Mouse (Mus musculus) intestine, embryonic 14.5 days (tissue): ENCODE results near the gene Tbca. TPM values are rescaled to one million over a fixed set of nuclear protein-coding genes. Genes with fewer than 3 reads are reported as not detected.
A peak's percentile ranks its signal among the peaks of the same experiment; 100 is the strongest.

Source experiments
- ATAC-seq: fragments of 200-750 bp; cut with Nextera tagmentation; replicated peaks from 2 replicates; pipeline ENCODE4 v1.8.0; 2017; ENCODE audit warnings: low read depth, moderate number of reproducible peaks, moderate TSS enrichment, moderate library complexity; ENCODE audit not compliant: low FRiP score, low TSS enrichment
- DNase-seq: peaks from one replicate; pipeline ENCODE4 v3.0.0-alpha.2; 2018; ENCODE audit warnings: low spot score
- H3K27ac ChIP-seq: fragments of 300-500 bp; sonication (generic); 2 replicates; pipeline ENCODE4 v1.5.1; 2014; ENCODE audit warnings: low read depth, mild to moderate bottlenecking, control low read depth
- H3K27me3 ChIP-seq: fragments of 300-500 bp; sonication (generic); replicated peaks from 2 replicates; pipeline ENCODE4 v1.6.1; 2014; ENCODE audit warnings: low read length, control low read depth; ENCODE audit not compliant: control insufficient read depth, insufficient read depth
- H3K36me3 ChIP-seq: fragments of 300-500 bp; sonication (generic); 2 replicates; pipeline ENCODE4 v1.6.1; 2014; ENCODE audit warnings: low read length, control low read depth; ENCODE audit not compliant: control insufficient read depth, insufficient read depth
- H3K4me1 ChIP-seq: fragments of 300-500 bp; sonication (generic); replicated peaks from 2 replicates; pipeline ENCODE4 v1.6.1; 2014; ENCODE audit warnings: low read length, control low read depth, mixed read lengths; ENCODE audit not compliant: control insufficient read depth, insufficient read depth
- H3K4me2 ChIP-seq: fragments of 300-500 bp; sonication (generic); 2 replicates; pipeline ENCODE4 v1.6.1; 2014; ENCODE audit warnings: low read length
- H3K4me3 ChIP-seq: fragments of 300-500 bp; sonication (generic); 2 replicates; pipeline ENCODE4 v1.5.1; 2014; ENCODE audit warnings: low read depth, low read length, control low read depth, mixed read lengths
- H3K9ac ChIP-seq: fragments of 300-500 bp; sonication (generic); 2 replicates; pipeline ENCODE4 v1.6.1; 2014; ENCODE audit warnings: mild to moderate bottlenecking, low read length
- H3K9me3 ChIP-seq: fragments of 300-500 bp; sonication (generic); 2 replicates; pipeline ENCODE4 v1.6.1; 2016; ENCODE audit warnings: low read length, control low read depth; ENCODE audit not compliant: control insufficient read depth
- WGBS: fragments of 180-500 bp; shearing (Covaris S2); extraction: QIAGEN DNeasy Blood & Tissue Kit; methylation state at CpG from one replicate; pipeline ENCODE4 v1.1.7; 2014; 5-methylcytosine and 5-hydroxymethylcytosine counted together
- polyA plus RNA-seq: library from polyadenylated mRNA; unstranded; fragments of >200 nt; fragmentation: Nextera tagmentation; extraction: Ambion mirVana; gene quantifications from 2 replicates; pipeline ENCODE4 v1.2.1, GENCODE M21; 2014

The Tbca gene
- polyA plus RNA-seq, 1 experiment from 2014 or later: 245 TPM

GRCm38 (mm10) chr13:94872439-94872838, 83.7 kb downstream of the Tbca start:
- Histone ChIP-seq H3K27me3 (peaks cover 100% of the 10 kb centered on the region), H3K36me3 (no peaks in the 10 kb centered on the region), H3K4me2 (no peak overlapping the region), H3K27ac (no peak overlapping the region), H3K4me1 (no peaks in the 10 kb centered on the region; the same call in 1 of the 2 replicates), H3K9ac (no peak overlapping the region), H3K9me3 (no peaks in the 10 kb centered on the region), H3K4me3 (no peak overlapping the region)
- WGBS: under 1% methylated on average over 19 of the region's 19 CpGs
- no peak for DNase-seq
- no peak for ATAC-seq

- Histone ChIP-seq H3K9me3 (no peaks in the 10 kb centered on the region), H3K36me3 (no peaks in the 10 kb centered on the region), H3K4me3 (no peak overlapping the region), H3K9ac (no peak overlapping the region), H3K4me2 (no peak overlapping the region), H3K27ac (no peak overlapping the region), H3K27me3 (peaks cover 100% of the 10 kb centered on the region), H3K4me1 (no peaks in the 10 kb centered on the region; the same call in 1 of the 2 replicates)
- WGBS: 1% methylated on average over 54 of the region's 54 CpGs
- ATAC-seq: no peak
- peak; percentile 75 for DNase-seq
These were observed 84.7 kb downstream of the Tbca start for GRCm38 (mm10) chr13:94873111-94874038.

GRCm38 (mm10) chr13:94874039-94874425, 85.3 kb downstream of the Tbca start:
- Histone ChIP-seq H3K4me1 (no peaks in the 10 kb centered on the region), H3K9me3 (no peaks in the 10 kb centered on the region), H3K27ac (no peak overlapping the region), H3K9ac (no peak overlapping the region), H3K4me2 (no peak overlapping the region), H3K27me3 (peaks cover 95% of the 10 kb centered on the region), H3K36me3 (no peaks in the 10 kb centered on the region), H3K4me3 (no peak overlapping the region)
- 3% methylated on average over 8 of the region's 8 CpGs for WGBS
- ATAC-seq: no peak
- no peak for DNase-seq

GRCm38 (mm10) chr13:94874656-94875395, 86.1 kb downstream of the Tbca start:
- ATAC-seq: no peak
- Histone ChIP-seq H3K4me3 (no peak overlapping the region), H3K4me1 (no peaks in the 10 kb centered on the region), H3K27me3 (peaks cover 92% of the 10 kb centered on the region), H3K36me3 (no peaks in the 10 kb centered on the region), H3K9ac (no peak overlapping the region), H3K4me2 (no peak overlapping the region), H3K27ac (no peak overlapping the region), H3K9me3 (no peaks in the 10 kb centered on the region)
- DNase-seq: no peak
- 2% methylated on average over 23 of the region's 23 CpGs for WGBS

GRCm38 (mm10) chr13:94875396-94875880, 86.7 kb downstream of the Tbca start, which contains the start of gene Otp:
TSS of gene Otp (plus strand) at chr13:94875602.
- Histone ChIP-seq H3K36me3 (no peaks in the 10 kb centered on the region), H3K4me1 (no peaks in the 10 kb centered on the region), H3K27ac (no peak within 1 kb of the TSS), H3K4me3 (no peak within 1 kb of the TSS), H3K9me3 (no peaks in the 10 kb centered on the region), H3K4me2 (no peak within 1 kb of the TSS), H3K27me3 (peaks cover 92% of the 10 kb centered on the region), H3K9ac (no peak within 1 kb of the TSS)
- WGBS: 2% methylated on average over 30 of the region's 30 CpGs
- ATAC-seq (no peak), DNase-seq (no peak)

GRCm38 (mm10) chr13:94876286-94877210, 87.8 kb downstream of the Tbca start:
- no peaks in the 10 kb centered on the region for H3K4me1 ChIP-seq
- no peaks in the 10 kb centered on the region for H3K9me3 ChIP-seq
- no peaks in the 10 kb centered on the region for H3K36me3 ChIP-seq
- ATAC-seq: no peak
- no peak overlapping the region for H3K27ac ChIP-seq
- DNase-seq: no peak
- no peak overlapping the region for H3K4me3 ChIP-seq
- peaks cover 92% of the 10 kb centered on the region for H3K27me3 ChIP-seq
- H3K4me2 ChIP-seq: no peak overlapping the region
- 2% methylated on average over 30 of the region's 30 CpGs for WGBS
- H3K9ac ChIP-seq: no peak overlapping the region

GRCm38 (mm10) chr13:94877211-94877590, 88.5 kb downstream of the Tbca start:
- no peak for ATAC-seq
- H3K4me3 ChIP-seq: no peak overlapping the region
- H3K9me3 ChIP-seq: no peaks in the 10 kb centered on the region
- DNase-seq: no peak
- no peaks in the 10 kb centered on the region for H3K36me3 ChIP-seq
- H3K9ac ChIP-seq: no peak overlapping the region
- H3K4me2 ChIP-seq: no peak overlapping the region
- H3K27ac ChIP-seq: no peak overlapping the region
- H3K4me1 ChIP-seq: no peaks in the 10 kb centered on the region
- 1% methylated on average over 27 of the region's 27 CpGs for WGBS
- peaks cover 92% of the 10 kb centered on the region for H3K27me3 ChIP-seq
